Mouse (Mus musculus) right cerebral cortex, postnatal 4 days (tissue): ENCODE data around the gene Tlnrd1.

Experiments
- DNase-seq: peaks from one replicate; pipeline ENCODE4 v3.0.0-alpha.2; 2022

Tlnrd1 gene

GRCm38 (mm10) chr7:83883276-83884020 lies 657 bp downstream of the Tlnrd1 start:
- peak; percentile 55 for DNase-seq

- DNase-seq: peak; percentile 53
Observed at GRCm38 (mm10) chr7:83882633-83883275, 1.4 kb downstream of the Tlnrd1 start.

GRCm38 (mm10) chr7:83882150-83882632 lies 1.9 kb downstream of the Tlnrd1 start:
- peak; percentile 19 for DNase-seq

- no peak for DNase-seq
Observed at GRCm38 (mm10) chr7:83878676-83879448, 5.2 kb downstream of the Tlnrd1 start.

- DNase-seq: no peak
Observed at GRCm38 (mm10) chr7:83877088-83877487, 7.0 kb downstream of the Tlnrd1 start.

GRCm38 (mm10) chr7:83869839-83870543 lies 14.1 kb downstream of the Tlnrd1 start:
- no peak for DNase-seq

GRCm38 (mm10) chr7:83868200-83868599 lies 15.9 kb downstream of the Tlnrd1 start:
- DNase-seq: no peak

GRCm38 (mm10) chr7:83863554-83863953 lies 20.6 kb downstream of the Tlnrd1 start:
- DNase-seq: no peak

GRCm38 (mm10) chr7:83859378-83860083 lies 24.6 kb downstream of the Tlnrd1 start:
- no peak for DNase-seq

GRCm38 (mm10) chr7:83857921-83858320 lies 26.2 kb downstream of the Tlnrd1 start:
- no peak for DNase-seq

- no peak for DNase-seq
Observed at GRCm38 (mm10) chr7:83857208-83857488, 27.0 kb downstream of the Tlnrd1 start.

- no peak for DNase-seq
Observed at GRCm38 (mm10) chr7:83856353-83857207, 27.5 kb downstream of the Tlnrd1 start.

GRCm38 (mm10) chr7:83855203-83855602 lies 28.9 kb downstream of the Tlnrd1 start:
- no peak for DNase-seq

GRCm38 (mm10) chr7:83852381-83853380 lies 31.4 kb downstream of the Tlnrd1 start:
- DNase-seq: no peak

- no peak for DNase-seq
Observed at GRCm38 (mm10) chr7:83851569-83852380, 32.3 kb downstream of the Tlnrd1 start.

GRCm38 (mm10) chr7:83847187-83848075 lies 36.7 kb downstream of the Tlnrd1 start:
- DNase-seq: no peak

- no peak for DNase-seq
Observed at GRCm38 (mm10) chr7:83844807-83845206, 39.3 kb downstream of the Tlnrd1 start.
